Mouse (Mus musculus) 3134 (cell line): Measurements from ENCODE around the gene Arhgap42.

Experiments
- DNase-seq: peaks from one replicate; pipeline ENCODE4 v3.0.0-alpha.2; 2011; ENCODE audit warnings: low spot score; ENCODE audit not compliant: insufficient read length; ENCODE audit errors: extremely low read depth

The Arhgap42 gene

GRCm38 (mm10) chr9:9211411-9212087 is 27.4 kb downstream of the Arhgap42 start:
- DNase-seq: no peak

- DNase-seq: no peak
Measured at GRCm38 (mm10) chr9:9210464-9210863, 28.4 kb downstream of the Arhgap42 start.

DNA sequence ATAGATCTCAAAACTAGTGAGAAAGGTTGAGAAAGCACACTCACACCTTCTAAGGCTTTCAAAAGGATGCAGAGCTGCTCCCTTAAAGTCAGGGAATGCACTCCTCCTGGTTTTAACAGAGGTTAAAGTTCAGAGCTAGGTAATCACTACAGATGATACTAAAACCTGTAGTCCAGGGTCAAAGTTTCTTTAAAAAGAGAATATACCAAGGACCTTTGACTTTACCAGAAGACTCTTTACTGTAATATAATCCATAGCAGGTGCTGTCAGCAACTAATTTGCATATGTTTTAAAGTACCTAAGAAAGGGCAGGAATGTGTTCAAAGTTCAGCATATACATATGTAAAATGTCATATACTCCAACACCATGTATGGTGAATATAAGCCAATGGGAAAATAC is 30.7 kb downstream of the Arhgap42 start:
- DNase-seq: no peak

DNA sequence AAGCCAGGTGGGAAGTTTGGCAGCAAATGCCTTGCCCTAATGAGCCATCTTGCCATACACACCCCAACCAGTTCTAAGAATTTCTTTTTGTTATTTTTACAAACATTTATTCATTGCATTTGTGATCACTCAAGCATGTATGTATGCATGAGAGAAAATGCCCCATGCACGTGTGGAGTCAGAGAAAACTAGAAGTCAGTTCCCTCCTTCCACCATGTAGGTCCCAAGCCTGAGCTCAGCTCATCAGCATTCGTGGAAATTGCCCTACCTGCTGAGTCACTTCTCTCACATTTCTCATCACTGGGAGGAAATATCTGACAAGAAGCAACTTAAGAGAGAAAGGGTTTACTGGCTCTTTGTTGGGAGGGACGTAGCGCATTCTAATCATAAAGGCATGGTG is 31.6 kb downstream of the Arhgap42 start:
- no peak for DNase-seq

DNA sequence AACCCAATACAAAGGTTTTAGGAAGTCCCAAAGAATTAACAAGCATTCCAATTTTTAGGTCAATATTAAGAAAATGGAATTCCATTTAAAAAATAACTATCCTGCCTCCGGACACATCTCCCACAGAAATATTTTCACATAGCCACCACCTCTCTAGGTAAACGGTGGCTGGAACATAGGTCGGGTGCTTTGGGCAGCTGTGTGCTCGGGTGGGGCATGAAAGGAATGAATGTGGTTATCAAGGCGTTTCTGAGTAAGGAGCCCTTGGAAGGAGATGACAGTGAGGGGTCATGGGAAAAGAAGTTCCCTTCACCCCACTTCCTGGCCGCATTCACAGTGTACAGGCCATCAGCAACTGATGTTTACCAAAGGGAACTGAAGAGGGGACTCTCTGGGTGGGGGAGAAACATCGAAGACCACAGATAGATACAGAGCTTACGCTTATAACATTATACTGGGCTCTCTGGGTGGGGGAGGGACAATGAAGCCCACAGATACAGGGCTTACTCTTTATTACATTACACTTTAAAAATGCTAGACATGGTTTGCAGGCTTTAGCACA is 38.0 kb downstream of the Arhgap42 start:
- DNase-seq: no peak

DNA sequence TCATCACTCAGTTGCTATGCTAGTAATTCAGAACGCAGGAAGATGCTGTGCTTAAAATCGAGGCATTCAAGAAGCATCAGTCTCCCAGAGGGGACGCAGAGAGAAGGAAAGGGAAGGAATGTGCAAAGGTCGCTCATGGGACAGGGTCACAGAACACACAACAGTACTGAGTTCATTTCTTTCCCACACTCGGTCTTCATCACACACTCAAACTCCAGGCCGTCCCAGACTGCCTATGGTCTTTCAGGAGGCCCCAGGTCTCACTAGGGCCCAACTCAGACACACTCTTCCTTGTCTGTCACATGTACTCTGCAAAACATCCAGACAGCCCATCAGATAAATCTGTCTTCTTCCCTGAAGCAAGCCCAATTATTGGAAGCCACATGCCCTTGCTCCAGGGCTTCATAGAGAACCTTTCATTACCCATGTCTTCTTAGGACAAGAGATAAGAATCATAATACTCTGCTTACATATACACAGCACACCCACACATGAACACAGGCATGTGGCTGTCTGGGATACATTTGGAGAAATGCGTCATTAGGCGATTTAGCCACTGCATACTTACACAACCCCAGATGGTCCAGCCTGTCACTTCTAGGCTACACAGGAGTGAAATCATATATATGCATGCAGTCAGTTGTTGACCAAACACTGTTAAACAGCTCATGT is 39.6 kb downstream of the Arhgap42 start:
- DNase-seq: no peak

DNA sequence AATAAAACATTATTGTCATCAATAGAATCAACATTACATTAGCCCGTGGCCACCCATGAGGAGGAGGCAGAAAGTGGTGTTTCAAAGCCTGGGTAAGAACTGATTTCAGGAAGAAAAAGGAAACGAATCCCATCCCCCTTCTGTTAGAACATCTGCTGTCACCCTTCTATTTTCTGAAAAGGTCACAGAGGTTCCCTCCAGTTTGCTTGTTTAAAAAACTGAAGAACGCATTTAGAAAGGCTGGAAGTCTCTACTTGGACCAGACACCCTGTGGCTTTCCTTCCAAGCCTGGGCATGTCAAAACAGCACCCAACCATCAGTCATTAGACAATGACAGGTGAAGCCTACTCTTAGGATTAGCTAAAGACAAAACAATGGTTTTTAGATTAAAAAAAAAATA is 40.3 kb downstream of the Arhgap42 start:
- DNase-seq: no peak

DNA sequence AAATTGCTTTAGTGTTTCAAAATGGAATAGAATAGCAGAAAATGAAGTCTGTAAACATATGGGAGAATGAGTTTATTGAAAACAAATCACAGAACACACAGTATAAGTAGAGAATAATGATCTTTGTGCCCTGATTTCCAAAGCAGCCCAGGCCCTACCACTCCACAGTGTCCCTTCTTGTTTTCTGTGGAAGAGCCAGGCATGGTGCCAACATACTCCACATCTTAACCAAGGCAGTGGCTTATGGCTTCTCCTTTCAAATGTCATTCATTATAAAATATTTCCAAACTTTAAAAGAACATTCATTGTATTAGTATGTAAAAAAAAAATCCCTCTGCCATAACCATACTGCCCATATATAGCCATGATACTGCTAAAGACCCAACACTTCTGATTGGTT is 42.9 kb downstream of the Arhgap42 start:
- no peak for DNase-seq

DNA sequence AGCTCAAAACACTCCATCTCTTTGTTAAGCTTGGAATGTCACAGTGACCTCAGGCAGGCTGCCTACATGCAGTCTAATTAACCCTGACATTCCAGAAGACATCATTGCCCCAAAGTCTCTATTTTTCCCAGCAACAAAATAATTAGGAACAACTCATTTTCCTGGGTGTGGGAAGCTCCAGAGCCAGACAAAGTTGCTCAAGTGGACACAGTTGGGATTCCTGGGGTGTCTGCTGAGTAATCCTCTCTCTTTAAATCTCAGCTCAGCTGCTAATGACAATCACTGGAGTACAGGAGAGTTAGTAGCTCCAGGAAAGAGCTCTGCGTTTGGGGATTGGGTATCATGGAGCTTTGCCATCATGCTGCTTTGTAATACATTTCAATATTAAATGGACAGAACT is 44.4 kb downstream of the Arhgap42 start:
- no peak for DNase-seq

GRCm38 (mm10) chr9:9192716-9193115 is 46.2 kb downstream of the Arhgap42 start:
- no peak for DNase-seq

DNA sequence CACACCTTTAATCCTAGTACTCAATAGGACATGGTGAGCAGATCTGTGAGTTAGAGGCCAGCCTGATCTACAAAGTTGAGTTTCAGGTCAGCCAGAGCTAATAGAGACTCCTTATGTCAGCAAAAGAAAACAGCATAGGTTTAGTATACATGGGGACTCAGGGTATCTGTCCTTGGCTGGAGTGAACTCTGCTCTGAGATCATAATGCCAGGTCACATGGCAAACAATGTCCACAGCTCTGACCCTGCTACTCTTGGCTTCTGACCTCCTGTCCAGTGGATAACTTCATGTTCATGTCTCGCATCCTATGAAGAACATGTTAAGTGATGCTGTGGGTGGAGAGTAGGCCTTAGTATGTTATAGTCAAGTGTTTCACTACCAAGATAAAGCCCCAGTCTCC is 48.1 kb downstream of the Arhgap42 start:
- no peak for DNase-seq

GRCm38 (mm10) chr9:9188167-9188566 is 50.7 kb downstream of the Arhgap42 start:
- DNase-seq: no peak

DNA sequence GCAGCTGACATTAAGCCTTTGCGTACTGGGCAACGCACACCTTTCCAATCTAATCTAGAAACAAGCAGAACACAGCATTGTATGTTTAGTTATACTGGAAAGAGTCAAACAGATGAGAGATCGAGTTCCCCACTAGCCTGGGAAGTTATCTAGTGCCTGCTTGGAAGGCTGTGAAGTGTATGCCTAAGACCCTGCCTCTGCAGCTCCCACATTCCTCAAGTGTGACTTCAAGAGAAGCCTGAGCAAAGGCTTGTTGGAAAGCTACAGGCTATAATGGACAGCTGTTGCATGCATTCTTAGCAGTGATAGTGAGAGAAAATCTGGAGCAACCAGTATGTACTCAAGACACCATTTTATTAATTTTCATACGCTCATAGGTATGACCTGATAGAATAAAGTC is 61.2 kb downstream of the Arhgap42 start:
- no peak for DNase-seq

DNA sequence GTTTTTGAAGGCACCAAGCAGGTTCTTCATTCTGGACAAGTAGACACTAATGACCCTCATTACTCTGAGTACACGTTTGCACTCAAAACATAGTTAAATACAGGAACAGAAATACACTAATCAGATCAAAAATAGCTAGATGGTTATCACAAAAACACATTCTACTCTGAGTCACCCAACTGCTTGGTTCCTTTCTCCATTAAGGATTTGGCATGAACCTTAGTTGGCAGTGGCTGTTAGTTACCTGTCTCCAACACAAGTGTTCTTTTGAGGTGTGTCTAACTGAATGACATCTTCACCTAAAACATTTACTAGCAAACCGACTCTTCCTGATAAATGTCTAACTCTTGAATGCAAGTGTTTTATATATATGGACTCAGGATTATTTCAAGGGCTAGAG is 64.0 kb downstream of the Arhgap42 start:
- DNase-seq: no peak

- no peak for DNase-seq
Measured at GRCm38 (mm10) chr9:9174206-9174605, 64.7 kb downstream of the Arhgap42 start.

- no peak for DNase-seq
Measured at GRCm38 (mm10) chr9:9173091-9173490, 65.8 kb downstream of the Arhgap42 start.

DNA sequence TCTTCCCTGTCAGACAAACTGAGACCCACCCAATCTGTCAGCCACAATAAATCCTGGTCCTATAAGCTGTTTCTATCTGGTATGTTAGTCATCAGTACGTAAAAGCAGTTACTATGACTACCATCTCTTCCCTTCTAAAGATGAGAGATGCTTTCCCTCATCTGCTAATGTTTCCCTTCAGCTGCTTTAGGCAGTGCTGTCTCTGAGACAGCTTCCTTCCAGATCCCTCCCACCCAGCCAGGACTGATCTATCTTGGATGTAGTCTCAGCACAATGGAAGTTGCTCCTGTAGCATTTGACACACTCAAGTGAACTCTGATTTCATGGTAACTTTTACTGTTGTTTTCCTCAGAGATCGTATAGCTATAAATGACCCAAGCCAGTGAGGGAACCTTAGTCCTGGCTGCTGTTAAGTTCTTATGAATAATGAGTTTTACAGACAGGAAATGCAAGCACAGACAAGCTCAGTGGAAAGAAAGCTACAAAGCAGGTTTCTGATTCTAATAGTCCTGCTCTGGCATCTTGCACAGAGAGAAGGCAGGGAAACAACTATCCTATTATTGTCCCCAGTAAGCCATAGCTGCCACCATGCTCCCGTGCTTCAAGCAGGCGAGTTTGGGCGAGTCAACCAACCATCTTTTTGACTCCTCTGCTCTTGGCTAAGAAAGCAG is 67.6 kb downstream of the Arhgap42 start:
- DNase-seq: no peak

DNA sequence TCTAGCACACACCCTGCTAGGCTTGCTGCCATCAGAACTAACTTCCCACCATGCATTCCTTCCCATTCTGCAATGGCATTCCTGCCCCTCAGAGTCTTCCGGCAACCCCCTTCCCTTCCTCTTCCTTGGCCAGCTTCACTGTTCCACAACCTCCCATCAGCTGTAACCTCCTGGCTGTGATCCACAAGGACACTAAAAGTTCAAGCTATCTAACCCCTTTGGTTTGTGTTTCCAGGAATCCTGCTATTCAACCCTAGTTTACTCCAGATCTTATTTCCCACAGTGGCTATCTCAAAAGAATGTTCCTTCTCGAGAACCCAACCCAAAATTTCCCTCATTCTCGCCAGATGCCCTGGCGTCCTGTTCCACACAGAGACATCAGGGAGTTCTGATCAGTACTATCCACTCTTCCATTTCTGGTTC is 73.2 kb downstream of the Arhgap42 start:
- no peak for DNase-seq

DNA sequence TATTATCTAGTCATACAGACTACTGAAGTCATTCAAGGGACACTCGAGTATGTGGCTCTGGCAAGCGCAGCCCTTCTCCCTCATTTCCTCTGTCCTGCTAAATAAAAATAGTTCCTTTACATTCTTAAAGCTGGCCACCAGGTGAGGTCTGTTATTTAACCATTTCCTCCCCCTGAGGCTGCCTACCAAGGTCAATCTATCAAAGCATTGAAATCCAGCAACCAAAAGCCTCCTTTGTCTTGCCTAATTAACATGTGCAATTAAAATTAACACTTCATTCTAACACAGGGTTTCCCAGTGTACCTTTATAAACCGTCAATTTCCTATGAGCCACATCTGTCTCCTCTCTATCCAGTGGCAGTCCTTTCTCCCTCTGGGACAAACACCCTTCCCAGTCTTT is 78.2 kb downstream of the Arhgap42 start:
- DNase-seq: no peak

DNA sequence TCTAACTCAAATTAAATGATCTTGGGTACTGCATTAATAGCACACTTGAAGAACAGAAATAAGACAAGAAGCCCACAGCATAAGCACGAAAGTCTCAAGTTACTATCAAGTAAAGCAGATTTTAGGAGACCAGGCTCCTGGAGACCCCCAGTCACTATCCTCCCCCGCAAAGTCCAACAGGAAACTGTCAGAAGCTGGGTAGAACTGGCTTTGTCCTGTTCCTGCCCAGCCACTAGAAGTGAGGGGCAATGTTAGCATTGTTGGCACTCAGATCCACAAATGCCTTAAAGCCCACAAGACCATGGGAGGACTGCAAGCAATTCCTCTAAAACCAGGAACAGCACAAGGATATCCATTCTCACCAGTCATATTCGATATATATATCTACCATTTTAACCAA is 80.7 kb downstream of the Arhgap42 start:
- no peak for DNase-seq

DNA sequence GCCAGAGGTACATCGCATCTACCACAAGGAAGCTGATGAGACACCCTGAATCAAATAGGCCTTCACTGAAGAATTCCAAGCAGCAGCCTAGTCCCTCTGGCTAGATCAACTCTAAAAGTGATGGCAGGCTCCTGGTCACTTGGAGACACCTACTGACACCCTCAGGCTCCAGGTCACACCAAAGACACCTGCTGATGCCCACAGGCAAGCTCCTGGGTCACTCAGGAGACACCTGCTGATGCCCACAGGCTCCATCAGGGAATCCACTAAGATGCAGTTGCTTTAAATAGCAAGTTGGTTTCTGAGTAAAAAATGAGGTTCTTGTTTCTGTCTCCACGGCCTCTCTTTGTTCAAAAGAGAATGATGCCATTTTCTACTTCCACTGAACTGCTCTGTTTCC is 81.5 kb downstream of the Arhgap42 start:
- DNase-seq: no peak

DNA sequence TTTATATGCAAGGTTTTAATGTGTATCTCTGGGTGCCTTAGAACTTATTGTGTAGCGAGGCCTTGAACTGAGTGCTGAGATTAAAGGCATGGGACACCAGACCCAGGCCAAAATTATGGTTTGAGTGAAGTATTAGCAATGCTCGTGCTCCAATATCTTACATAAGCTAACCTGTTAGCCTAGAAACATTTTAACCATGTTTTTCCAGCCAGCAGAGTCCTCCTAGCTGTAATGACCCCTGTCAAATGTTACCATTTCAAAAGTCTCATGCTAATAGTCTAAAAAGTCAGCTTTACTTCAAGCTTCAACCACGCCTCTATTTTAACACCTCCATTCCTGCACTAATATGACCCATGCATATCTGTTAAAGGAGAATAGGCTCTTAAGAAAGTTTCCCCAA is 84.3 kb downstream of the Arhgap42 start:
- no peak for DNase-seq
